ENCODE assay signal across 9 mouse cellular contexts in genomic region chr5:150384272-150385215, GRCm38 (mm10).
DNase-seq lines count a peak whose midpoint lies in the region; ATAC-seq and TF ChIP-seq lines count a peak whose summit lies in the region.
"Had no signal": no experiment of that assay in that cellular context is flagged by ENCODE, and none has a peak within 500 bp of the region (broad histone marks: within the 10 kb centered on the region; RNA-seq: fewer than 3 reads in every experiment).

No protein-coding gene starts in this region.

- no peak overlapping the region; the same call in 1 of the 2 replicates for H3K4me2 ChIP-seq in embryonic facial prominence, embryonic 14.5 days (ENCODE audit: low read depth, low read length)
- H3K4me2 ChIP-seq in heart, postnatal 0 days (ENCODE audit: low read depth, low read length) = no peak overlapping the region

- H3K36me3 ChIP-seq in embryonic facial prominence, embryonic 14.5 days (ENCODE audit: control insufficient read depth, insufficient read depth, low read length) = peaks cover 8% of the 10 kb centered on the region; the same call in 1 of the 2 replicates
- 0 out of 2 replicates have a peak, but pooled peaks cover 3% of the 10 kb centered on the region for H3K36me3 ChIP-seq in embryonic facial prominence, embryonic 10.5 days (replicated peaks)
- peaks cover 86% of the 10 kb centered on the region for H3K36me3 ChIP-seq in heart, postnatal 0 days (replicated peaks; ENCODE audit: control insufficient read depth, insufficient read depth, low read length)

- WGBS in embryonic facial prominence, embryonic 14.5 days = 52% methylated on average over 17 of the region's 17 CpGs
- 64% methylated on average over 17 of the region's 17 CpGs for WGBS in embryonic facial prominence, embryonic 10.5 days
- WGBS in heart, postnatal 0 days = 28% methylated on average over 17 of the region's 17 CpGs

- no peaks in the 10 kb centered on the region for H3K27me3 ChIP-seq in embryonic facial prominence, embryonic 14.5 days (replicated peaks; ENCODE audit: control insufficient read depth, insufficient read depth, low read length)
- H3K27me3 ChIP-seq in embryonic facial prominence, embryonic 10.5 days (replicated peaks; ENCODE audit: low read depth, poor library complexity, severe bottlenecking) = no peaks in the 10 kb centered on the region
- no peaks in the 10 kb centered on the region for H3K27me3 ChIP-seq in heart, postnatal 0 days (ENCODE audit: control insufficient read depth, insufficient read depth, low read length)

- H3K4me1 ChIP-seq in embryonic facial prominence, embryonic 14.5 days (ENCODE audit: control insufficient read depth, insufficient read depth, low read length) = peaks cover 5% of the 10 kb centered on the region; the same call in 1 of the 2 replicates
- H3K4me1 ChIP-seq in embryonic facial prominence, embryonic 10.5 days = peaks cover 15% of the 10 kb centered on the region
- H3K4me1 ChIP-seq in heart, postnatal 0 days (ENCODE audit: control insufficient read depth, insufficient read depth) = peaks cover 16% of the 10 kb centered on the region

- H3K4me3 ChIP-seq in embryonic facial prominence, embryonic 14.5 days (ENCODE audit: low read depth, low read length) = no peak overlapping the region
- no peak overlapping the region for H3K4me3 ChIP-seq in embryonic facial prominence, embryonic 10.5 days
- H3K4me3 ChIP-seq in layer of hippocampus, adult 2 months = no peak overlapping the region
- no peak overlapping the region for H3K4me3 ChIP-seq in heart, postnatal 0 days (ENCODE audit: low read depth, low read length)

- no peaks in the 10 kb centered on the region for H3K9me3 ChIP-seq in embryonic facial prominence, embryonic 14.5 days (ENCODE audit: control insufficient read depth, low read length)
- H3K9me3 ChIP-seq in embryonic facial prominence, embryonic 10.5 days = no peaks in the 10 kb centered on the region
- no peaks in the 10 kb centered on the region for H3K9me3 ChIP-seq in heart, postnatal 0 days (replicated peaks; ENCODE audit: control insufficient read depth, low read length)

- no peak overlapping the region for H3K27ac ChIP-seq in embryonic facial prominence, embryonic 14.5 days (replicated peaks; ENCODE audit: low read depth, low read length)
- H3K27ac ChIP-seq in embryonic facial prominence, embryonic 10.5 days (replicated peaks) = no peak overlapping the region
- H3K27ac ChIP-seq in layer of hippocampus, adult 2 months = peak overlapping the region; percentile 78
- H3K27ac ChIP-seq in heart, postnatal 0 days (ENCODE audit: low read depth) = peak overlapping the region; percentile 70

- no peak for TF ChIP-seq CTCF in layer of hippocampus, adult 2 months (conservative IDR thresholded peaks at IDR 0.05)
- TF ChIP-seq CTCF in heart, postnatal 0 days (IDR thresholded peaks at IDR 0.05; ENCODE audit: low read depth) = no peak

- peak; percentile 46 for DNase-seq in embryonic facial prominence, embryonic 14.5 days (ENCODE audit: low spot score)
- no peak for DNase-seq in embryonic facial prominence, embryonic 10.5 days (ENCODE audit: low spot score)
- no peak for DNase-seq in layer of hippocampus, adult 2 months (ENCODE audit: low spot score in 2 of 2)
- no peak for DNase-seq in layer of hippocampus, adult 9-11 months
- peak; percentile 33 for DNase-seq in heart, postnatal 0 days (ENCODE audit: low spot score)
- no peak for DNase-seq in cerebellum, adult 11-12 months
- no peak for DNase-seq in ovary, postnatal 36 days (ENCODE audit: low spot score)
- DNase-seq: gastrocnemius, postnatal 14 days had no signal

- no peak for TF ChIP-seq EP300 in heart, postnatal 0 days (IDR thresholded peaks at IDR 0.05; ENCODE audit: low read depth)

- no peak for ATAC-seq in embryonic facial prominence, embryonic 14.5 days (ENCODE audit: low read depth)
- peak; percentile 76 for ATAC-seq in heart, postnatal 0 days (ENCODE audit: insufficient read depth, low read depth)
- ATAC-seq in megakaryocyte progenitor cell, adult 5-6 weeks (replicated peaks; ENCODE audit: poor library complexity) = peak; percentile 74

- H3K9ac ChIP-seq in embryonic facial prominence, embryonic 14.5 days (ENCODE audit: low read depth, low read length) = no peak overlapping the region
- H3K9ac ChIP-seq in heart, postnatal 0 days (replicated peaks; ENCODE audit: low read depth, low read length) = no peak overlapping the region

Comparison
In these comparisons a context has a peak if more than half of its experiments do, and no peak if none do; other contexts are left out.
1. DNase-seq: peak in embryonic facial prominence, embryonic 14.5 days (single experiment) and heart, postnatal 0 days (single experiment); none in embryonic facial prominence, embryonic 10.5 days (single experiment), layer of hippocampus, adult 2 months (0 of 2), layer of hippocampus, adult 9-11 months (single experiment), cerebellum, adult 11-12 months (single experiment) and ovary, postnatal 36 days (single experiment).
2. H3K27ac ChIP-seq: peak in layer of hippocampus, adult 2 months (single experiment) and heart, postnatal 0 days (single experiment); none in embryonic facial prominence, embryonic 14.5 days (single experiment) and embryonic facial prominence, embryonic 10.5 days (single experiment).